In the genomic region with DNA sequence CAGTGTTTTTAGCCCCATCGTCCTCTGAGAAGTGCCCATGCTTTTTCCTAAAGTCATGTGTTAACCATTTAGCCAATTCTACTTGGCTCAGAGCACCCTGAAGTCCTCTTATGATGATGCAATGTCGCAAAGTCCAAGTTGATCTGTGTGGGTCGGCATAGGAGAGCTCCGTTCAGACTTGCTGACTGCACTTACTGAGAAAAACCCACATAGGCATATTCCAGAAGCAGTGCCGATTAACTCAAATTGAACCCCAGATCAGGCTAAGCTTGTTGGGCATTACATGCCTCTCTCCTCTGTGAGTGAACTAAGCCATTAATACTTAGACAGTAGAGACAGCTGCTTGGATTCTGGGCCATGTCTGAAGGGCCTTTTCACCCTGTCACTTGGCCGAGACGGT, we compare ENCODE assay signal across 13 mouse cellular contexts.
DNase-seq lines count a peak whose midpoint lies in the region; ATAC-seq and TF ChIP-seq lines count a peak whose summit lies in the region.
"Had no signal": no experiment of that assay in that cellular context is flagged by ENCODE, and none has a peak within 500 bp of the region (broad histone marks: within the 10 kb centered on the region; RNA-seq: fewer than 3 reads in every experiment).

No protein-coding gene starts in this region.

- ATAC-seq in liver, embryonic 13.5 days (ENCODE audit: low read depth), result 0 out of 2 replicates have a peak, but pooled peaks have one; percentile 29
- no peak for ATAC-seq in liver, embryonic 11.5 days (replicated peaks; ENCODE audit: low FRiP score)
- ATAC-seq in liver, postnatal 0 days, result peak; percentile 69
- ATAC-seq in midbrain, embryonic 13.5 days, result no peak

- no peak overlapping the region for H3K4me3 ChIP-seq in liver, embryonic 13.5 days (replicated peaks)
- no peak overlapping the region for H3K4me3 ChIP-seq in liver, embryonic 11.5 days (ENCODE audit: low read depth, low read length)
- H3K4me3 ChIP-seq in brown adipose tissue, adult 24 weeks (ENCODE audit: insufficient read depth, low read depth, low read length), result no peak overlapping the region
- no peak overlapping the region for H3K4me3 ChIP-seq in liver, postnatal 0 days (ENCODE audit: low read depth, low read length)
- no peak overlapping the region for H3K4me3 ChIP-seq in midbrain, embryonic 13.5 days (replicated peaks)
- H3K4me3 ChIP-seq: forebrain, embryonic 13.5 days; hindbrain, embryonic 13.5 days; midbrain, embryonic 12.5 days; stomach, embryonic 15.5 days had no signal

- WGBS in liver, embryonic 13.5 days (ENCODE audit: insufficient replicate concordance), result 66% methylated on average over 7 of the region's 7 CpGs
- WGBS in liver, embryonic 11.5 days, result 80% methylated on average over 7 of the region's 7 CpGs
- 66% methylated on average over 7 of the region's 7 CpGs for WGBS in liver, postnatal 0 days (ENCODE audit: insufficient replicate concordance)
- WGBS in midbrain, embryonic 13.5 days, result 93% methylated on average over 7 of the region's 7 CpGs

- no peaks in the 10 kb centered on the region for H3K4me1 ChIP-seq in liver, embryonic 13.5 days (replicated peaks)
- H3K4me1 ChIP-seq in liver, embryonic 11.5 days (replicated peaks; ENCODE audit: control insufficient read depth, insufficient read depth, low read length), result no peaks in the 10 kb centered on the region; the same call in 1 of the 2 replicates
- H3K4me1 ChIP-seq in brown adipose tissue, adult 24 weeks (ENCODE audit: control insufficient read depth, insufficient read depth, insufficient read length, low read length), result peaks cover 8% of the 10 kb centered on the region; the same call in 1 of the 2 replicates
- no peaks in the 10 kb centered on the region for H3K4me1 ChIP-seq in liver, postnatal 0 days (ENCODE audit: insufficient read depth)
- H3K4me1 ChIP-seq in midbrain, embryonic 13.5 days (replicated peaks), result no peaks in the 10 kb centered on the region
- H3K4me1 ChIP-seq: forebrain, embryonic 13.5 days; hindbrain, embryonic 13.5 days; midbrain, embryonic 12.5 days; stomach, embryonic 15.5 days had no signal

- H3K27ac ChIP-seq in liver, embryonic 13.5 days, result no peak overlapping the region
- H3K27ac ChIP-seq in liver, embryonic 11.5 days (ENCODE audit: low read depth, low read length), result no peak overlapping the region
- peak overlapping the region; percentile 82 for H3K27ac ChIP-seq in brown adipose tissue, adult 24 weeks (replicated peaks; ENCODE audit: low read depth, low read length)
- H3K27ac ChIP-seq in liver, postnatal 0 days (ENCODE audit: low read depth), result peak overlapping the region; percentile 22; the same call in 1 of the 2 replicates
- no peak overlapping the region for H3K27ac ChIP-seq in midbrain, embryonic 13.5 days
- H3K27ac ChIP-seq: forebrain, embryonic 13.5 days; hindbrain, embryonic 13.5 days; midbrain, embryonic 12.5 days; stomach, embryonic 15.5 days had no signal

- no peak overlapping the region for H3K9ac ChIP-seq in liver, embryonic 13.5 days
- no peak overlapping the region for H3K9ac ChIP-seq in liver, embryonic 11.5 days (ENCODE audit: low read depth, low read length)
- no peak overlapping the region for H3K9ac ChIP-seq in liver, postnatal 0 days (replicated peaks)
- no peak overlapping the region for H3K9ac ChIP-seq in midbrain, embryonic 13.5 days (replicated peaks)
- H3K9ac ChIP-seq: forebrain, embryonic 13.5 days; hindbrain, embryonic 13.5 days; midbrain, embryonic 12.5 days; stomach, embryonic 15.5 days had no signal

- H3K27me3 ChIP-seq in liver, embryonic 13.5 days, result no peaks in the 10 kb centered on the region
- no peaks in the 10 kb centered on the region for H3K27me3 ChIP-seq in liver, embryonic 11.5 days (replicated peaks; ENCODE audit: control insufficient read depth, insufficient read depth, low read length)
- H3K27me3 ChIP-seq in liver, postnatal 0 days (ENCODE audit: insufficient read depth, low read length), result no peaks in the 10 kb centered on the region
- H3K27me3 ChIP-seq in midbrain, embryonic 13.5 days, result no peaks in the 10 kb centered on the region
- H3K27me3 ChIP-seq: forebrain, embryonic 13.5 days; hindbrain, embryonic 13.5 days; midbrain, embryonic 12.5 days; stomach, embryonic 15.5 days had no signal

- no peak for DNase-seq in liver, embryonic 13.5 days
- DNase-seq in liver, embryonic 11.5 days (ENCODE audit: low spot score), result no peak
- peak; percentile 68 to 85 for DNase-seq in kidney, adult 8-10 months
- no peak for DNase-seq in liver, postnatal 0 days
- DNase-seq in spleen, postnatal 4 days (ENCODE audit: low spot score in 2 of 2), result no peak
- no peak for DNase-seq in spleen, postnatal 10 days (ENCODE audit: low spot score in 2 of 2)
- DNase-seq: adrenal gland, adult 8-10 months had no signal

- no peaks in the 10 kb centered on the region for H3K9me3 ChIP-seq in liver, embryonic 13.5 days (replicated peaks)
- H3K9me3 ChIP-seq in liver, embryonic 11.5 days (ENCODE audit: control insufficient read depth, low read length), result no peaks in the 10 kb centered on the region
- H3K9me3 ChIP-seq in liver, postnatal 0 days (ENCODE audit: low read length), result no peaks in the 10 kb centered on the region
- no peaks in the 10 kb centered on the region for H3K9me3 ChIP-seq in midbrain, embryonic 13.5 days
- H3K9me3 ChIP-seq: forebrain, embryonic 13.5 days; hindbrain, embryonic 13.5 days; midbrain, embryonic 12.5 days; stomach, embryonic 15.5 days had no signal

- H3K4me2 ChIP-seq in liver, embryonic 13.5 days, result no peak overlapping the region
- no peak overlapping the region for H3K4me2 ChIP-seq in liver, embryonic 11.5 days
- H3K4me2 ChIP-seq in liver, postnatal 0 days (ENCODE audit: low read depth, low read length), result peak overlapping the region; percentile 9; the same call in 1 of the 2 replicates
- H3K4me2 ChIP-seq in midbrain, embryonic 13.5 days (replicated peaks), result no peak overlapping the region
- H3K4me2 ChIP-seq: forebrain, embryonic 13.5 days; hindbrain, embryonic 13.5 days; midbrain, embryonic 12.5 days; stomach, embryonic 15.5 days had no signal

- 0 out of 2 replicates have a peak, but pooled peaks have one; percentile 16 for TF ChIP-seq EP300 in liver, postnatal 0 days (IDR thresholded peaks at IDR 0.05; ENCODE audit: low read depth)

- H3K36me3 ChIP-seq in liver, embryonic 13.5 days, result no peaks in the 10 kb centered on the region
- no peaks in the 10 kb centered on the region for H3K36me3 ChIP-seq in liver, embryonic 11.5 days (ENCODE audit: control insufficient read depth, insufficient read depth, low read length)
- H3K36me3 ChIP-seq in liver, postnatal 0 days (replicated peaks; ENCODE audit: insufficient read depth, low read length), result no peaks in the 10 kb centered on the region
- no peaks in the 10 kb centered on the region for H3K36me3 ChIP-seq in midbrain, embryonic 13.5 days
- H3K36me3 ChIP-seq: hindbrain, embryonic 13.5 days; midbrain, embryonic 12.5 days; stomach, embryonic 15.5 days had no signal

- no peak for TF ChIP-seq CTCF in liver, postnatal 0 days (IDR thresholded peaks at IDR 0.05; ENCODE audit: low read depth)

Comparison
In these comparisons a context has a peak if more than half of its experiments do, and no peak if none do; other contexts are left out.
1. ATAC-seq: peak in liver, embryonic 13.5 days (single experiment) and liver, postnatal 0 days (single experiment); none in liver, embryonic 11.5 days (single experiment) and midbrain, embryonic 13.5 days (single experiment).
2. H3K27ac ChIP-seq: peak in brown adipose tissue, adult 24 weeks (single experiment) and liver, postnatal 0 days (single experiment); none in liver, embryonic 13.5 days (single experiment), liver, embryonic 11.5 days (single experiment) and midbrain, embryonic 13.5 days (single experiment).
3. DNase-seq: peak in kidney, adult 8-10 months (2 of 2); none in liver, embryonic 13.5 days (single experiment), liver, embryonic 11.5 days (single experiment), liver, postnatal 0 days (single experiment), spleen, postnatal 4 days (0 of 2) and spleen, postnatal 10 days (0 of 2).